Mouse (Mus musculus): ENCODE measurements around the gene Card9. TPM values are rescaled to one million over a fixed set of nuclear protein-coding genes. Genes with fewer than 3 reads are reported as not detected.

Gene Card9
- polyA plus RNA-seq, 1 experiment, result not detected

DNA sequence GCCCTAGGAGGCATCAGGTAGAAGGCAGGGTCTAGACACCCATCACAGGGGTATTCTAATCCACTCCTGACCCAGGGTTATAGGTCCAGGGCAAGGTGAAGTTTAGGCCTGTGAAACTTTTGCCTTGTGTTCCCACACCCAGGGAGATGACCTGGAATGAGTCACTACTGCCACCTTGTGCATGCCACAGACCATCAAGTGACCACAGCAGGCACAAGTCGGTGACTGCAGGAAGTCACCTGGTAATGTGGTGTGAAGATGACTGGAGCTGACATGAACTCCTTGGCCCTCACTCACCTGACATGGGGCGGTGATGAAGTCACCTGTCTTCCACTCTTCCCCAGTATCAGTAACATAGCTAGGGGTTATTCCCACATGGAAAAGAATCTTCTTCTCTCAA is 47.9 kb downstream of the Card9 start:
- TF ChIP-seq CTCF (IDR thresholded peaks at IDR 0.05; ENCODE audit: low read depth, low read length), result peak; percentile 24
- TF ChIP-seq POLR2A (IDR thresholded peaks at IDR 0.05; ENCODE audit: insufficient read depth, low read length), result no peak
- Histone ChIP-seq H3K27me3 (ENCODE audit: control insufficient read depth, insufficient read depth, low read length, poor library complexity, severe bottlenecking) (no peaks in the 10 kb centered on the region), H3K9ac (ENCODE audit: low read depth, poor library complexity, severe bottlenecking) (no peak overlapping the region), H3K4me3 (ENCODE audit: low read depth, low read length) (no peak overlapping the region), H3K9me3 (replicated peaks; ENCODE audit: control insufficient read depth, insufficient read depth, low read length, poor library complexity, severe bottlenecking) (no peaks in the 10 kb centered on the region), H3K36me3 (ENCODE audit: control insufficient read depth, insufficient read depth, low read length, poor library complexity, severe bottlenecking) (no peaks in the 10 kb centered on the region), H3K4me1 (ENCODE audit: control insufficient read depth, insufficient read depth, low read length) (peaks cover 2% of the 10 kb centered on the region), H3K27ac (ENCODE audit: insufficient read depth, low read length) (no peak overlapping the region)

DNA sequence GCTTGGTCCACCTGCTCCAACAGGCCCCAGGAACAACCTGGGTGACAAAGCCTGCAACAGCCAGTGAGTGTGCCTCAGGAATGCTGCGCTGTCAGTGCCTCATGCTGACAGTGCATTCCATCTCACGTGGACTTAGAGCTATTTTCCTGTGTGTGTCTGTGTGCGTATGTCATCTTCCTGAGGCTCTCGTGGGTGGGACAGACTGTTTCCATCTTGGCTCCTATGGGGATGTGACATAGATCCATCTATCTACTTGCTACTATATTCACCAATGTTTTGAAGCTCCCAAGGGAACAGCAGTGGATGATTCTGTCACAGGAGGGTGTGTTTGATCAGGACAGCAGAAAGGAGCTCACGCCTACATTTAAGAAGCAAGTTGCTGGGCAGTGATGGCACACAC is 48.8 kb downstream of the Card9 start:
- Histone ChIP-seq H3K9ac (ENCODE audit: low read depth, poor library complexity, severe bottlenecking) (no peak overlapping the region), H3K9me3 (replicated peaks; ENCODE audit: control insufficient read depth, insufficient read depth, low read length, poor library complexity, severe bottlenecking) (no peaks in the 10 kb centered on the region), H3K4me3 (ENCODE audit: low read depth, low read length) (no peak overlapping the region), H3K4me1 (ENCODE audit: control insufficient read depth, insufficient read depth, low read length) (peaks cover 2% of the 10 kb centered on the region), H3K36me3 (ENCODE audit: control insufficient read depth, insufficient read depth, low read length, poor library complexity, severe bottlenecking) (no peaks in the 10 kb centered on the region), H3K27me3 (ENCODE audit: control insufficient read depth, insufficient read depth, low read length, poor library complexity, severe bottlenecking) (no peaks in the 10 kb centered on the region), H3K27ac (ENCODE audit: insufficient read depth, low read length) (no peak overlapping the region)
- no peak for TF ChIP-seq EP300 (IDR thresholded peaks at IDR 0.05; ENCODE audit: insufficient read depth, low read depth, low read length)
- TF ChIP-seq POLR2A (IDR thresholded peaks at IDR 0.05; ENCODE audit: insufficient read depth, low read length), result no peak
- no peak for TF ChIP-seq CTCF (IDR thresholded peaks at IDR 0.05; ENCODE audit: low read depth, low read length)

DNA sequence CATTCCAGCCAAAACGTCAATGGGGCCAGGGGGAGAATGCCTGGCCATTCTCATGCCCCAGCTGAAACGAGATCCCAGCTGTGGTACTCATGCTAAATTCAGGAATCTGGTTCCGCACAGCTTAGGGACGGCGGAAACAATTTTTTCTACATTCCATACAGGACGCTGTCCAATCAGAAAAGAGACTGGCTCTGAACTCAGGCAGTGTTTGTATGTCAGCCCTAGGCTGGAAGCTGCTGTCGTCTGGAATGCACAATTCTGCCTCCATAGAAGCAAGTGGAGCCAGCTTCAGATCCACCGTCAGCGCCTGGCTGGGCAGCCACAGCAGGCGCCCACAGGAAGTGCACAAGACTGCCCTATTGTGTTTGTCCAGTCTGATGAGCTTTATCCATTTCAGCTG is 51.0 kb downstream of the Card9 start:
- H3K27me3 ChIP-seq (ENCODE audit: control insufficient read depth, insufficient read depth, low read length, poor library complexity, severe bottlenecking), result no peaks in the 10 kb centered on the region
- H3K9me3 ChIP-seq (replicated peaks; ENCODE audit: control insufficient read depth, insufficient read depth, low read length, poor library complexity, severe bottlenecking), result no peaks in the 10 kb centered on the region
- no peak overlapping the region for H3K9ac ChIP-seq (ENCODE audit: low read depth, poor library complexity, severe bottlenecking)
- H3K4me1 ChIP-seq (ENCODE audit: control insufficient read depth, insufficient read depth, low read length), result no peaks in the 10 kb centered on the region
- H3K36me3 ChIP-seq (ENCODE audit: control insufficient read depth, insufficient read depth, low read length, poor library complexity, severe bottlenecking), result no peaks in the 10 kb centered on the region
- no peak overlapping the region for H3K4me3 ChIP-seq (ENCODE audit: low read depth, low read length)
- TF ChIP-seq POLR2A (IDR thresholded peaks at IDR 0.05; ENCODE audit: insufficient read depth, low read length) (no peak), EP300 (IDR thresholded peaks at IDR 0.05; ENCODE audit: insufficient read depth, low read depth, low read length) (no peak), CTCF (IDR thresholded peaks at IDR 0.05; ENCODE audit: low read depth, low read length) (no peak)
- H3K27ac ChIP-seq (ENCODE audit: insufficient read depth, low read length), result no peak overlapping the region

DNA sequence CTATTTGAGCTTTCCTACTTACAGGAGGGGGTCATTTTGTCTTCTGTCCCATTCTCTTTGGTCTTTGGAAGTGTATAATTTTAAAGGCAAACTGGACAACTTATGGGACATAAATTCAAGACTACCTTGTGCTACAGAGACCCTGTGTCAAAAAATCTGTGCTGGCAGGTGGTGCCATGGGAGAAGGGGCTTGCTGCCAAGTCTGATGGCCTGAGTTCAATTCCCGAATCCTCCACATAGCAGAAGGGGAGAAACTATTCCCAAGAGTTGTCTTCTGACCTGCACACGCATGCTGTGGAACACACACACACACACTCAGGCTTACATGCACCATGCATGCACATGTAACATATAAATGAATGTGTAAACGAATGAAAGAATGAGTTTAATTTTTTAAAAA is 54.0 kb downstream of the Card9 start:
- TF ChIP-seq CTCF (IDR thresholded peaks at IDR 0.05; ENCODE audit: low read depth, low read length) (no peak), POLR2A (IDR thresholded peaks at IDR 0.05; ENCODE audit: insufficient read depth, low read length) (no peak), EP300 (IDR thresholded peaks at IDR 0.05; ENCODE audit: insufficient read depth, low read depth, low read length) (no peak)
- Histone ChIP-seq H3K4me3 (ENCODE audit: low read depth, low read length) (no peak overlapping the region), H3K9ac (ENCODE audit: low read depth, poor library complexity, severe bottlenecking) (no peak overlapping the region), H3K36me3 (ENCODE audit: control insufficient read depth, insufficient read depth, low read length, poor library complexity, severe bottlenecking) (no peaks in the 10 kb centered on the region), H3K27me3 (ENCODE audit: control insufficient read depth, insufficient read depth, low read length, poor library complexity, severe bottlenecking) (no peaks in the 10 kb centered on the region), H3K27ac (ENCODE audit: insufficient read depth, low read length) (no peak overlapping the region), H3K9me3 (replicated peaks; ENCODE audit: control insufficient read depth, insufficient read depth, low read length, poor library complexity, severe bottlenecking) (no peaks in the 10 kb centered on the region), H3K4me1 (ENCODE audit: control insufficient read depth, insufficient read depth, low read length) (no peaks in the 10 kb centered on the region)

DNA sequence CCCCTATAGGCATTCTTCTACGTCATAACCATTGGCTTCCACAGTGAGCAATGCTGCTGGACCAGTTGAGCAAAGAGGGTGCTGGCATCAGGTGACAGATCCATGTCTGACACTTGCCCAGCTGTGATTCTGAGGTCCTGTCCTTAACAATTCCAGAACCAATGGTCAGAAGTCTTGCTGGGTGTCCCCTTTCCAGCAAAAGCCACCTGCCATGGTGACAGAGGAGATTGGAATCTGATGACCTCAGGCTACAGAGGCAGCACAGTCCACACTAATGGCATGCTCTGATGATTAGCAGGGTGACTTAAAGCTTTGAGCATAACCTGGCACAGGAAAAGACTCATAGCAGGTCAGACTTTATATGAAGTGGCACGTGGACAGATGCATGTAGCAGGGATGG is 55.2 kb downstream of the Card9 start:
- TF ChIP-seq CTCF (IDR thresholded peaks at IDR 0.05; ENCODE audit: low read depth, low read length) (no peak), POLR2A (IDR thresholded peaks at IDR 0.05; ENCODE audit: insufficient read depth, low read length) (no peak), EP300 (IDR thresholded peaks at IDR 0.05; ENCODE audit: insufficient read depth, low read depth, low read length) (no peak)
- no peak overlapping the region for H3K27ac ChIP-seq (ENCODE audit: insufficient read depth, low read length)
- no peak overlapping the region for H3K4me3 ChIP-seq (ENCODE audit: low read depth, low read length)

DNA sequence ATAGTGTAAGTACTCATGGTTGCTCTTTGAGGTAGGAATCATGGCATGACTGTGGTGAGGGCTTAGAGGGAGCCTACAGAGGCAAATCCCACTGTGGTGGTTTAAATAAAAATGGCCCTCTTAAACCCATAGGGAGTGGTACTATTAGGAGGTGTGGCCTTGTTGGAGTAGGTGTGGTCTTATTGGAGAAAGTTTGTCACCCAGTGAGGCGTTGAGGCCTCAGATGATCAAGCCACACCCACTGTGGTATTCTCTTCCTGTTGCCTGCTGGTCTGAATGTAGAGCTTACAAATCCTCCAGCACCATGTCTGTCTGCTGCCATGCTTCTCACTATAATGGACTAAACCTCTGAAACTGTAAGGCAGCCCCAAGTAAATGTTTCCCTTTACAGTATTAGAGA is 56.0 kb downstream of the Card9 start:
- no peak overlapping the region for H3K27ac ChIP-seq (ENCODE audit: insufficient read depth, low read length)
- no peaks in the 10 kb centered on the region for H3K36me3 ChIP-seq (ENCODE audit: control insufficient read depth, insufficient read depth, low read length, poor library complexity, severe bottlenecking)
- TF ChIP-seq EP300 (IDR thresholded peaks at IDR 0.05; ENCODE audit: insufficient read depth, low read depth, low read length), result no peak
- TF ChIP-seq CTCF (IDR thresholded peaks at IDR 0.05; ENCODE audit: low read depth, low read length), result no peak
- TF ChIP-seq POLR2A (IDR thresholded peaks at IDR 0.05; ENCODE audit: insufficient read depth, low read length), result no peak
- no peaks in the 10 kb centered on the region for H3K4me1 ChIP-seq (ENCODE audit: control insufficient read depth, insufficient read depth, low read length)
- H3K27me3 ChIP-seq (ENCODE audit: control insufficient read depth, insufficient read depth, low read length, poor library complexity, severe bottlenecking), result no peaks in the 10 kb centered on the region
- H3K4me3 ChIP-seq (ENCODE audit: low read depth, low read length), result no peak overlapping the region
- no peaks in the 10 kb centered on the region for H3K9me3 ChIP-seq (replicated peaks; ENCODE audit: control insufficient read depth, insufficient read depth, low read length, poor library complexity, severe bottlenecking)
- no peak overlapping the region for H3K9ac ChIP-seq (ENCODE audit: low read depth, poor library complexity, severe bottlenecking)

More for the DNA sequence above, 55.2 kb downstream of the Card9 start:
- Histone ChIP-seq H3K9ac (ENCODE audit: low read depth, poor library complexity, severe bottlenecking) (no peak overlapping the region), H3K36me3 (ENCODE audit: control insufficient read depth, insufficient read depth, low read length, poor library complexity, severe bottlenecking) (no peaks in the 10 kb centered on the region), H3K4me1 (ENCODE audit: control insufficient read depth, insufficient read depth, low read length) (no peaks in the 10 kb centered on the region), H3K27me3 (ENCODE audit: control insufficient read depth, insufficient read depth, low read length, poor library complexity, severe bottlenecking) (no peaks in the 10 kb centered on the region), H3K9me3 (replicated peaks; ENCODE audit: control insufficient read depth, insufficient read depth, low read length, poor library complexity, severe bottlenecking) (no peaks in the 10 kb centered on the region)

Other genes with a start within 250 kb of the Card9 start
- gene Nacc2, start 237.7 kb downstream of the Card9 start, polyA plus RNA-seq (2011; ENCODE audit: insufficient read depth, insufficient read length, low read depth, missing spikeins), result 4.0 and 5.9 TPM in 2 replicates
- not detected in 2 replicates for gene Lhx3, start 152.6 kb downstream of the Card9 start, polyA plus RNA-seq (2011; ENCODE audit: insufficient read depth, insufficient read length, low read depth, missing spikeins)
- 17.2 and 18.0 TPM in 2 replicates for gene Qsox2, start 123.4 kb downstream of the Card9 start, polyA plus RNA-seq (2011; ENCODE audit: insufficient read depth, insufficient read length, low read depth, missing spikeins)
- gene Ccdc187, start 66.4 kb downstream of the Card9 start, polyA plus RNA-seq (2011; ENCODE audit: insufficient read depth, insufficient read length, low read depth, missing spikeins), result 0.06 TPM in 1 of 2 replicates, not detected in the other
- gene Gpsm1, start 45.4 kb downstream of the Card9 start, polyA plus RNA-seq (2011; ENCODE audit: insufficient read depth, insufficient read length, low read depth, missing spikeins), result 16.3 and 16.5 TPM in 2 replicates
- gene Dnlz, start 8.8 kb downstream of the Card9 start, polyA plus RNA-seq (2011; ENCODE audit: insufficient read depth, insufficient read length, low read depth, missing spikeins), result 9.8 and 10.4 TPM in 2 replicates
- 51.4 and 54.3 TPM in 2 replicates for gene Snapc4, start 19.7 kb upstream of the Card9 start, polyA plus RNA-seq (2011; ENCODE audit: insufficient read depth, insufficient read length, low read depth, missing spikeins)
- 68.4 and 83.0 TPM in 2 replicates for gene Entr1, start 28.4 kb upstream of the Card9 start, polyA plus RNA-seq (2011; ENCODE audit: insufficient read depth, insufficient read length, low read depth, missing spikeins)
- gene Pmpca, start 28.4 kb upstream of the Card9 start, polyA plus RNA-seq (2011; ENCODE audit: insufficient read depth, insufficient read length, low read depth, missing spikeins), result 161 and 167 TPM in 2 replicates
- gene Inpp5e, start 48.3 kb upstream of the Card9 start, polyA plus RNA-seq (2011; ENCODE audit: insufficient read depth, insufficient read length, low read depth, missing spikeins), result 7.3 and 15.3 TPM in 2 replicates
- gene Sec16a, start 84.3 kb upstream of the Card9 start, polyA plus RNA-seq (2011; ENCODE audit: insufficient read depth, insufficient read length, low read depth, missing spikeins), result 51.5 and 55.5 TPM in 2 replicates
- 31.1 and 31.9 TPM in 2 replicates for gene Notch1, start 155.7 kb upstream of the Card9 start, polyA plus RNA-seq (2011; ENCODE audit: insufficient read depth, insufficient read length, low read depth, missing spikeins)
- 37.7 and 41.1 TPM in 2 replicates for gene Egfl7, start 219.1 kb upstream of the Card9 start, polyA plus RNA-seq (2011; ENCODE audit: insufficient read depth, insufficient read length, low read depth, missing spikeins)
- not detected in 2 replicates for gene Gm20532, start 225.7 kb upstream of the Card9 start, polyA plus RNA-seq (2011; ENCODE audit: insufficient read depth, insufficient read length, low read depth, missing spikeins)
- 19.7 and 21.0 TPM in 2 replicates for gene Agpat2, start 243.5 kb upstream of the Card9 start, polyA plus RNA-seq (2011; ENCODE audit: insufficient read depth, insufficient read length, low read depth, missing spikeins)